Mouse (Mus musculus) lung, adult 18-20 months (tissue): ENCODE data around the gene Gm20792.
"Not testable (repeated sequence)": the region's sequence is repeated elsewhere in the genome, so short reads cannot be mapped to it uniquely, and the experiment has no call there.

Source experiments
- DNase-seq, 2 experiments: peaks; one replicate each; pipeline ENCODE4 v3.0.0; 2022; ENCODE audit warnings: mixed read lengths in 2 of 2

Gm20792 gene

GRCm38 (mm10) chrY:48311555-48311954 lies at the start of gene Gm20792:
Gene Gm20792, plus strand, starts transcription at chrY:48311855.
- DNase-seq: not testable (repeated sequence)
